Mouse (Mus musculus) liver, adult (tissue): ENCODE data around the gene Npas3.

ENCODE experiments used
- GATA4 ChIP-seq: IDR thresholded peaks from 2 replicates; pipeline ENCODE4 v1.6.1; 2014; ENCODE audit warnings: mild to moderate bottlenecking, low read length; ENCODE audit not compliant: insufficient replicate concordance

Gene Npas3

DNA sequence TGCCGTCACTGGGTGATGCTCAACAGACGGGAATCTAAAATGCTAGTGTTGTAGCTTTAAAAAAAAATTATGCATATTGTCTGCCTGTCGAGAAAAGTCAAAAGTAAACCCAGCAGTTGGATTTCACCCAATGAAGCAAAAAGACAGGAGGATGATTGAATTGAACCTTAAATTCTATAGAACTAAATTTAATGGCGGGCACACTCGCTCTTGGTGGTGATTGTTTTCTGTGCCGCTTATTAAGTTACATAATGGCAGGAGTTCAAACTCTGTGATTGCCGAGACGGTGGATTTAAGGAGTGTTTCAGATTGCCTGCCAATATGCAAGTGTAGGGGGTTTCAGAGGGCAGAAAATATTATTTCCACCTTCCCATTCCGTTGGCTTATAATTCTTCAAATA is 82.9 kb downstream of the Npas3 start:
- TF ChIP-seq GATA4, result no peak

DNA sequence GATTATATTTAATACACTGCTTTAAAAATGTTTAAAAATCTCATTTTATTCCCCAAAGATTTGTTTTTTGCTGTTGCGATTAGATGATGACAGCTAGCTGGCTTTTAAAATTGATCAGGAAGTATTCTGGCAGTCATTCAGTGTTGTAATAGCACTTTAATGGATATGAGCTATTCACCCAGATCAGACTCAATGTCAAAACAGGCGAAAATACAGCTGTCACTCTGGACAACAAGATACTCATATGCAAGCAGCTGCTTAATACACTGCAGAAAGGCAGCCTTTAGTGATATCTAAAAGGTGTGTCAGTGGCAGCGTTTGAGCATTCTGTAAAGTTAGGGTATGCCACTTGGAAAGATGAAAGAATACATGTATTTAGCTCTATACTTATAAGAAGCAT is 83.3 kb downstream of the Npas3 start:
- TF ChIP-seq GATA4, result no peak

DNA sequence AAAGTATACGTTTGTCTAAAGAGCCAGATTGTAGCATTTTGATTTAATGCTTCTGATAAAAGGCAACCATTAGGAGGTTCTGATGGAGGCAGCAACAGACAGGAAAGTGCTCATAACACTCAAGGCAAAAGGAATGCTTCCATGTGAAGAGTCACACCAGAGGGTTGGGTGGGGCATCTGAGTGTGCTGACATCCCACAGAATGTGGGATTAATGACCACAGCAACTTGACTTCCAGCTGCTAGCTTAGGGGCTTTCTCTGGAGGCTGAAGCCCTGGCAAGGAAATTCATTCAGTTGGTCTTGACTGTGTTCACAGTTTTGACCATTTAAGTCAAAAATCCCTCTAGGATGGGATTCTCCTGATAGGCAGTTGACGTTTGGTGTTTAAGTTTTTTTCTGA is 84.8 kb downstream of the Npas3 start:
- no peak for TF ChIP-seq GATA4

DNA sequence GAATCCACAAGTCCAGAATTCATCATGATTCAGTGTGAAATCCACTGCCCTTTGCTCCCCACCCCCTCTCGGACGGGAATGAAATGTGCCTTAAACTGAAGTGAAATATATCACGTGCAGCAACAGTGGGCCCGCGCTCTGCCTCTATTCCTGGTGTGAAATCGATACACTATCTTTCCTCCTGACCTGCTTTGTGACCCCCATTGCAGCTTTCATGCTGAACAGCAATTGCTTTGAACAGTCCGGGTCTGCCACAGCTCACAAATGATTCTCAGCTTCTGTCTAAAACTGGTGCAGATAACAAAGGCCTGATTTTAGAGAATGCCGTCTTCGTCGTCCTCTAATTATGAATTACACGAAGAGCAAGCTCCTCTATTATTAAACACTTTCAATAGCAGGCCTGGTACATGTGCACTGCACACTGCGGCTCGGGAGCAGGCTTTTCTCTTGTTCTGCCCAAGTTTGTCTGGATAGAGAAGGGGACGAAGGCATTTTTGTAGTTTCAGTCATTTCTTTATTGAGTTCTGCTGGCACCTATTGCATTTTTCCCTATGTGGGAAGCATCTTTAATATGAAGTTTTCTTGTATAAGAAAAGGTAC is 90.0 kb downstream of the Npas3 start:
- TF ChIP-seq GATA4, result no peak

DNA sequence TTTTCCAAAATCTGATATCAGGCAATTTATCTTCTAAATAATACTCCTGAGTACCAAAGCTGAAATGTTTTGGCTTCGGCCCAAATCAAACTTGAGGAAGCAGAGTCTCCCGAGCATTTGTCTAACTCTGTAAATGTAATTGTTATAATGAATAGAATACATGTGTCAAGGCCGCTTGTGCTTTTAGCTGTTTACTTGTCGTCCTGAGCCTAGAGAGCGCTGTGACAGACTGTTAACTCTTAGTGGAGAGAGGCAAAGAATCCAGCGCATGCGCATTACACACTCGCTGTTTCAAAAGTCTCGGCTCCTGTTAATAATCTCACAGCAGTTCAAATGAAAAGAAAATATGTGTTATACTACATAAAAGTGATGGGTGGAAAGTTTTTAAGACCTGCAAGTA is 94.3 kb downstream of the Npas3 start:
- TF ChIP-seq GATA4, result no peak

DNA sequence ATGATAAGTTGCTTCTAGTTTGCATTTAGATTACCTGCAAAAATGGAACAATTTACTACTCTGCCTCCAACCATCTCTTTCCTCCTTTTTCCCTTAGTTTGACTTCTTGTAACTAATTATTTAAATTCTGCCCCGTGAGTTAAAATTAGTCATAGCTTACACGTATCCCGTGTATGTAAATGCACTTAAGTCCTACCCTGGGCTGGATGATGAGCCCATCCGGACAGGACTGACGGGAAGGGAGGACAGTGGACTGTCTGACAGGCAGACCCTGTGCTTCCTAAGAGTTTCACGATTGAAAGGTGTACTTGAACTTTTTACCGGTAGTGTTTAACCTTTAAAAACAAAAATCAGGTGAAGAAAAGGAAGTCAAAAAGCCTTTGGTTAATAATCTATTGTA is 103.4 kb downstream of the Npas3 start:
- no peak for TF ChIP-seq GATA4

DNA sequence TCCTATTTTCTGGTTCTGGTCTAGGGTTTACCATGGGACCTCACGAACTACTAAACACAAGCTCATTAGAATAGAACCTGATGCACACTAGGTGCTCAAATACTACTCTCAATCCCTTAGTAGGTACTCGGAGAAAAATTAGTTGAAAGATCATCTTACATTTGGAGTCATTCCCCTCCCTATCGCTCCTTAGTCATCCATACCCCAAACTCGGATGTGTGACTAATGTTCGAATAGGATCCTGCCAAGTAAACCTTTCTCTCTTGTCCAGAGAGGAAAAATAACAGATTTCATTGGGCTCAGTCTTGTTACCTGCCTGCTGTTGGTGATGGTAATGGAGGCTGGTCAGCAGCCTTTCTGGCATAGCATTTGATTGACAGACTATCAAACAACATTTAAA is 117.3 kb downstream of the Npas3 start:
- no peak for TF ChIP-seq GATA4

DNA sequence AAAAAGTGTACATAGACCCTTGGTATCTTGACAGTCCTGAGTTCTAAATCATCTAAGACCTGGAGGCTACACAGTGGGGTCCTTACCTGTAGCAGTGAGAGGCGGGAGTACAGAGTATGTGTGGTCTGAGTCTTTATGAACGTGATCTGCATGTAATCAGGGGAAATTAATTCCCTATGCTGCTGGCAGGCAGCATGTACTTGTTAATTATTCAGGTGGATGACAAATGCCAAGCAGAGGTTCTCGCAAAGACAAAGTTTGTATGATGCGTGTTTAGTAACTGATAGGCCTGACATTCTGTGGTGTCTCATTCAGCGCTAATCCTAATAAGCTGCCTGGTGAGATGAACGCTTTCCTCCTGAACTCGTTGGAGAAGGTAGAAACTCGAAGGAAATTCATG is 136.4 kb downstream of the Npas3 start:
- TF ChIP-seq GATA4, result no peak

DNA sequence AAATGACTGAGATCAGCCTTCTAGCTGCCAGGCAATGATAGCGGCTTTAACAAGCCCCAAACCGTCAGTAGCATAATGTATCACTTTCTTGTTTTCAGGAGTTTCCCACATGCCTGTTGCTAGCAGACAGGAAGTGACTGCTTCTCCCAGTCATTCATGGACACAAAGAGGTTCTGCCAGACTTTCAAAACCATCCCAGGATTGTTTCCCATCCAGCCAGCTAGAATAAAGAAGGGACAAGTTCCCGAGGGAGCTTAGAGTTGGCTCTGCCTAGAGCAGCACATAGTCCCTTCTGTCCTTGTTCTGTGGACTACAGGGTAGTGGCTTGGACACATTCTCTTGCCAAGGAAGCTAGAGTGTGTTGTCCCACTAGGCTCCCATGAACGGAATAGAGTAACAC is 157.4 kb downstream of the Npas3 start:
- no peak for TF ChIP-seq GATA4

DNA sequence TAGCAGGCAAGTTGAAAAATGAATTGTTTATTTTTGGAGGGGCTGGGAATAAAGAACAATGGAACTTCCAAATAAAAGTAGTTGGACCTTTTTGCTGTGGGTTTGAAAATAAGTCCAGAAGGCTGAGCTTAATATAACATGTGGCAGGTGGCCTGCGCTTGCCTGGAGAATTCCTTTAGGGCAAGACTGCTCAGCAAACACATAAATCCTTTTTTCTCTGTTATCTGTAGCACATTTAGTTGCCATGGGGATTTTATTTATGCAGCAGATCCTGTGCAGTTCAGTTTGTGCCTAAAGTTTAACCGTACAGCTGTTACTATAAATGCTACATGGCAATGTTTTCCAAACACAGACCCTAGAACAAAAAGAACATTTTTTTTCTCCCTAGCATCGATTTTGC is 159.3 kb downstream of the Npas3 start:
- no peak for TF ChIP-seq GATA4

DNA sequence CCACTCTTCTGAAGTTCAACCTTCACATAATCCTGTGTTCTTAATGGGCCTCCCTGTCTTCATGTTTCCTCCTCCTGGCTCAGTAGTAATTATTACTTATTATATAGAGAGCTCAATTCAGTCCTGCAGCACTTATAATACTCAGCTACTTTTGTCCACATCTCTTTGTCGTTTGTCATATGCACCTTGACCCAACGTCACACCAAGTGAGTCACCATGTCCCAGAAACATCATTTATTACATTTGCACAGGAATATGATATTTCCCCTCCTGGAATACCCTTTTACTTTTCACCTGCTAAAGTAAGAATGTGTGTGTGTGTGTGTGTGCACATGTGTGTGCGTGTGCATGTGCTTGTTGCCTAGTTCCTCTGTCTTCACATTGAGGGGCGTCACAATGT is 161.2 kb downstream of the Npas3 start:
- TF ChIP-seq GATA4, result no peak

DNA sequence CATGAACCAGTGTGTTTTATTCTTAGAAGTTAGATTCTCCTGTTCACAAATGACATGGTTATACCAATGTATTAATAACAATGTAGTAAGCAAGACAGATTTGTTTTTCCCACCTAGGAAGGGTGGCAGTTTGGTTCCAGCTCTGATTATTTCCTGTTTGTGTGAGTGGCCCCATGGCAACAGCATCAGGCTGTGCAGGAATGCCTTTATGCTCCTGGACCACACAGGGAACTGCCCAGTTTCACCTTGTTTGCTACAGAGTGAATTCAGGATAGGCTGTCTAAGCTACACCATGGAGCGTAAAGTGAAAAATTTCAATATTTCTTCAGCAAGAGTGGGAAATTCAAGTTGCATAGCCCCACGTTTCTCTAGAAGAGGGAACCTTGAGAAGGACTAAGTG is 162.2 kb downstream of the Npas3 start:
- no peak for TF ChIP-seq GATA4

DNA sequence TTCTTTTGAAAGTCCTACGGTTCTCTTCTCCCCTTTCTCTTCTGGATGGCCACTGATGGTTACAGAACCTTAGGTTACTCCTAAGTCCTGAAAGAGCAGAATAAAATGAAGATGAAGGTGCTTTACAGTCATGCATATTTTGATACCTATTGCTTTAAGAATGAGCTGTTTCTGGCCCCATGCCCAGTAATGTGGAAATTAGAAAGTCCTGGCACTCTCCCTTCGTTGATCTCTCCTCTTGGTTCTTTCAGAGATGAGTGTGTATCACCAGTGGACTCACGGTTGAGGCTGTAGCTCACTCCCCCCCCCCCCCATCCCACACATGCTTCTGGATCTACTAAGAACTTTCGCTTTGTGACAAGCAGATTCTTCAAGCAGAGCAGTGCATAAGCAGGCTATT is 167.6 kb downstream of the Npas3 start:
- TF ChIP-seq GATA4, result no peak

DNA sequence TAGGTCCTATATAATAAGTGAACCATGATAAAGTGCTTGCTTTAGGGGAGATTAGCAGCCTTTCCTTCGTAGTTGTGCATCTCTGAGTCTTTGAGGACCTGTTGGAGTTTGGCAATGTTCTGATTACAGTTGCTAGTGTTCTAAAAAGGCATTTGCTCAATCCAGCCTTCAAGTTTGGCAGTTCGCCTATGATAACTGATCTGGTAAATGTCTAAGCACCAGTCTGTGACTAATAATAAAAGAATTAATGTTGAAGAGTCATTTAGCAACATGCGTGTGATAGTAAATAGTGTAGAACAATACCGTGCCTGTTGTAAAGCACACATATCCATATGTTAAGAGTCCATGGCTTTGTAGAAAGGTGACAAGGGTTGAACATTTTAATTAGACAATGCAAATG is 173.2 kb downstream of the Npas3 start:
- TF ChIP-seq GATA4, result no peak

DNA sequence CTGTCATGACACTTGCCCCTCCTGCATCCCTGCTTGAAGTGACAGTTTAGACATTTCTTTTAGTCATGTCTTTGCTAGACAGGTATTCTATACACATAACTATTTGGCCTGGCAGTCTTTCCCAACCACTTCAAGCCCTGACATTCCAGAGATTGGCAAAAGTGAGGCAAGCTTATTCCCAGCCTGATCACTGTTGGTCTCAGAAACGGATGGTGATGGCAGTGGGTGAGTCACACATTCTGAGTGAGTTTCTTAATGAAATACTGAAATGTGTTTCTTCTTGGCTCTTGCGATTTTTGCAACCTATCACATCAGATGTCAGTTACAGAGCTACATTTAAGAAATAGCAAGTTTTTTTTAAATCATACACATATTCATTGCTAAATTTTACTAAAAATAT is 175.2 kb downstream of the Npas3 start:
- no peak for TF ChIP-seq GATA4

DNA sequence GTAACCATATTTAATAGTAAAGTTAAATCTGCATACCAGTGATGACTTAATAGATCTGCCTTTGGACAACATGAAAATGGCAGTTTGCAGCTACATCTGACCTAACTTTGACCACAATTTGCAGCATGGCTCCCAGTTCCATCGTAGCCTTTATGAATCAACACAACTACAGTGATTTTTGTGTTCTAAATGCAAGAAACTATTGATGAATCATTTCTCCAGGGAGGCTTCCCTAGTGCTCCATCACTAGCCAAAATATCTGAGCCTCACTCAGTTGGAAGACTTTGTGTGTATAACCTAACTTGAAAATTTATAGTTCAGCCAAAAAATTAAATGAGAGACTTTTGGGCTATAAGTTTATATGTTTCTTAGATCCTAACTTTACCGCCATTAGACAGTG is 177.5 kb downstream of the Npas3 start:
- no peak for TF ChIP-seq GATA4

DNA sequence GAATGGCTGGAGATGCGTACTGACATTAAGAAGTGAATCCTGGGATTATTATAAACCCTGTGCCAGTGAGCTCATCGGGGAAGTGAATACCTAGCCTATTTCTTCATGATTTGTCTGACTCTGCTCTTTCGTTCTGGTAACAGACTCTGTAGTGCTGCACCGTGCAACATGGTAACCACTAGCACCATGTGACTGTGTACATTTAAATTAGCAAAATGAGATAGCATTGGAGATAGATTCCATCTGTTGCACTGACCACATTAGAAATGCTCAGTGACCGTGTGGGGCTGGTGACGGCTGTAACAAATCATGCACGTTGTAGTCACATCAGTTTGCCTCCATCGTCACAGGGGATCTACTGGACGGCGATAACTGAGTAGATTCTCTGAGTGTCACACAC is 178.7 kb downstream of the Npas3 start:
- TF ChIP-seq GATA4, result no peak

DNA sequence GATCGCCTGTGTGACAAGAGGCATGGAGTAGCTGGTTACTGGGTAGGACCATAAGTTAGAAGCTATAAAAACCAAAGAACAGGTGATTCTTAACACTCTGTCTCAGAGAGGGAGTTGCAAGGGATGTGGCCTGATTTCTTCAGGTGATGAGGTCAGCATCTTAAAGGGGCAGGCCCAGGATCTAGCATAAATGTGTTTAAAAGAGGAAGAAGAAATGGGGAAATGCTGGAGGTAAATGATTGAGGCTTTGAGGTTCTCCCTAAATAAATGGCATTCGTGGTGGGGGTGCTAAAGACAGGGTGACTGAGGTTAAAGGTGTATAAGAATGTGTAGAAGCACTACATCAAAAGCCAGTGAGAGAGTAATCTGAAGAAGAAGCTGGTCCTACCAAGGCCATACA is 193.6 kb downstream of the Npas3 start:
- TF ChIP-seq GATA4, result no peak
